ENCODE assay signal across 17 mouse cellular contexts in the genomic region with DNA sequence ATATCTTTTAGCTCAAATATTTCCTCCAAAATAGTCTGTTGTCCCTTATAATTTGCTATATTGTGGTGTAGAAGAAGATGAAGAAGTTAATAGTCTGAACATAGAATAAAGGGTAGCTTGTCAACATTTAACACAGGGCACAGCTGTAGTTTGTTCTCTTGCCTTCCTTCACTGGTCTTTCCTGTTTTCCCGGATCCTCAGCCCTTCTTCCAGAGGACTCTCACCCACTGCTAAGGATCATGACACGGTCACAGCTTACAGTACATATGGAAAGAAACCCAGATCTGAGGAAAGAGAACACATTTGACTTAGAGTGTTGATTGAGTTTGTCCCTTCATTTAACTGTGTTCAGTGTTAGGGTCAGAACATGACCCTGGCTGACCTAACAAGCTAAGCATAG. TPM values are rescaled to one million over a fixed set of nuclear protein-coding genes. Genes with fewer than 3 reads are reported as not detected.
"Had no signal": no experiment of that assay in that cellular context is flagged by ENCODE, and none has a peak within 500 bp of the region (broad histone marks: within the 10 kb centered on the region; RNA-seq: fewer than 3 reads in every experiment).

No protein-coding gene starts in this region.

- H3K27me3 ChIP-seq: limb, embryonic 12.5 days; liver, embryonic 13.5 days; midbrain, embryonic 13.5 days had no signal

- H3K36me3 ChIP-seq: limb, embryonic 12.5 days; liver, embryonic 13.5 days; midbrain, embryonic 13.5 days had no signal

- H3K27ac ChIP-seq: limb, embryonic 12.5 days; liver, embryonic 13.5 days; midbrain, embryonic 13.5 days had no signal

- ATAC-seq: liver, postnatal 0 days; midbrain, embryonic 13.5 days had no signal

- H3K9me3 ChIP-seq: limb, embryonic 12.5 days; liver, embryonic 13.5 days; midbrain, embryonic 13.5 days had no signal

- H3K4me3 ChIP-seq: limb, embryonic 12.5 days; liver, embryonic 13.5 days; midbrain, embryonic 13.5 days had no signal

- H3K9ac ChIP-seq: limb, embryonic 12.5 days; liver, embryonic 13.5 days; liver, postnatal 0 days; midbrain, embryonic 13.5 days had no signal

- H3K4me2 ChIP-seq: limb, embryonic 12.5 days; liver, embryonic 13.5 days; midbrain, embryonic 13.5 days had no signal

- H3K4me1 ChIP-seq: limb, embryonic 12.5 days; liver, embryonic 13.5 days; midbrain, embryonic 13.5 days had no signal

- DNase-seq: layer of hippocampus, adult 9-11 months; layer of hippocampus, postnatal 36 days; liver; liver, embryonic 13.5 days; liver, postnatal 0 days; right cerebral cortex, postnatal 25 days; thymus, postnatal 36 days had no signal

RNA-seq across cellular contexts. Expression of a gene that starts 53.7 kb away (rescaled TPM):
- total RNA-seq: layer of hippocampus, adult 18-20 months; layer of hippocampus, postnatal 36 days; left cerebral cortex, postnatal 25 days; midbrain, postnatal 0 days had no signal

RNA-seq across cellular contexts. Expression of a gene that starts 58.5 kb away (rescaled TPM):
- total RNA-seq: layer of hippocampus, adult 18-20 months; layer of hippocampus, postnatal 36 days; left cerebral cortex, adult 8-10 months; left cerebral cortex, postnatal 25 days; megakaryocyte progenitor cell, adult 5-6 weeks; midbrain, postnatal 0 days had no signal
- polyA plus RNA-seq: limb, embryonic 12.5 days; liver, embryonic 13.5 days; midbrain, embryonic 13.5 days; midbrain, postnatal 0 days; neural tube, embryonic 14.5 days; small intestine, adult 2 months; thymus, postnatal 0 days had no signal
